In genomic region chr13:39923113-39923512, GRCm38 (mm10) we compare ENCODE assay signal across 9 mouse cellular contexts.
DNase-seq lines count a peak whose midpoint lies in the region; ATAC-seq and TF ChIP-seq lines count a peak whose summit lies in the region.
"Had no signal": no experiment of that assay in that cellular context is flagged by ENCODE, and none has a peak within 500 bp of the region (broad histone marks: within the 10 kb centered on the region; RNA-seq: fewer than 3 reads in every experiment).

No protein-coding gene starts in this region.

- no peak for TF ChIP-seq CTCF in brain, embryonic 14.5 days (IDR thresholded peaks at IDR 0.05; ENCODE audit: borderline replicate concordance, extremely low read depth, insufficient read depth, insufficient read length)

- H3K9me3 ChIP-seq in midbrain, embryonic 15.5 days, result no peaks in the 10 kb centered on the region
- H3K9me3 ChIP-seq: liver, embryonic 15.5 days had no signal

- H3K4me2 ChIP-seq in midbrain, embryonic 15.5 days, result no peak overlapping the region
- H3K4me2 ChIP-seq: liver, embryonic 15.5 days had no signal

- H3K4me3 ChIP-seq in midbrain, embryonic 15.5 days, result no peak overlapping the region
- H3K4me3 ChIP-seq: liver, embryonic 15.5 days had no signal

- no peak for ATAC-seq in midbrain, embryonic 15.5 days (replicated peaks)

- H3K27ac ChIP-seq in midbrain, embryonic 15.5 days, result no peak overlapping the region
- H3K27ac ChIP-seq: liver, embryonic 15.5 days had no signal

- 73% methylated on average over 9 of the region's 9 CpGs for WGBS in midbrain, embryonic 15.5 days

- H3K4me1 ChIP-seq in midbrain, embryonic 15.5 days, result 0 out of 2 replicates have a peak, but pooled peaks cover 3% of the 10 kb centered on the region
- H3K4me1 ChIP-seq: liver, embryonic 15.5 days had no signal

- DNase-seq in kidney, postnatal 14 days, result peak; percentile 21
- no peak for DNase-seq in kidney, adult 18-20 months
- peak; percentile 55 for DNase-seq in brain, embryonic 14.5 days (ENCODE audit: low read depth)
- DNase-seq in frontal cortex, postnatal 36 days (ENCODE audit: low spot score in 2 of 2), result peak; percentile 34 to 51
- peak; percentile 2 for DNase-seq in lung, postnatal 36 days
- no peak for DNase-seq in embryo, embryonic 10.5 days (ENCODE audit: low spot score)
- DNase-seq in spleen, postnatal 4 days (ENCODE audit: low spot score in 2 of 2), result no peak

- no peaks in the 10 kb centered on the region for H3K27me3 ChIP-seq in midbrain, embryonic 15.5 days (replicated peaks)
- H3K27me3 ChIP-seq: liver, embryonic 15.5 days had no signal

- H3K36me3 ChIP-seq in midbrain, embryonic 15.5 days (replicated peaks), result no peaks in the 10 kb centered on the region
- H3K36me3 ChIP-seq: liver, embryonic 15.5 days had no signal

- H3K9ac ChIP-seq in midbrain, embryonic 15.5 days, result no peak overlapping the region
- H3K9ac ChIP-seq: liver, embryonic 15.5 days had no signal

- no peak for TF ChIP-seq POLR2A in brain, embryonic 14.5 days (IDR thresholded peaks at IDR 0.05; ENCODE audit: borderline replicate concordance, extremely low read depth, insufficient read depth, insufficient read length, poor library complexity, severe bottlenecking)

Comparison
In these comparisons a context has a peak if more than half of its experiments do, and no peak if none do; other contexts are left out.
1. DNase-seq: peak in kidney, postnatal 14 days (single experiment), brain, embryonic 14.5 days (single experiment), frontal cortex, postnatal 36 days (2 of 2) and lung, postnatal 36 days (single experiment); none in kidney, adult 18-20 months (single experiment), embryo, embryonic 10.5 days (single experiment) and spleen, postnatal 4 days (0 of 2).